Mouse (Mus musculus): ENCODE results near the gene Kalrn. TPM values are rescaled to one million over a fixed set of nuclear protein-coding genes. Genes with fewer than 3 reads are reported as not detected.
A peak's percentile ranks its signal among the peaks of the same experiment; 100 is the strongest.

The Kalrn gene
- polyA plus RNA-seq, 1 experiment from 2014 or later, result 30.5 TPM

DNA sequence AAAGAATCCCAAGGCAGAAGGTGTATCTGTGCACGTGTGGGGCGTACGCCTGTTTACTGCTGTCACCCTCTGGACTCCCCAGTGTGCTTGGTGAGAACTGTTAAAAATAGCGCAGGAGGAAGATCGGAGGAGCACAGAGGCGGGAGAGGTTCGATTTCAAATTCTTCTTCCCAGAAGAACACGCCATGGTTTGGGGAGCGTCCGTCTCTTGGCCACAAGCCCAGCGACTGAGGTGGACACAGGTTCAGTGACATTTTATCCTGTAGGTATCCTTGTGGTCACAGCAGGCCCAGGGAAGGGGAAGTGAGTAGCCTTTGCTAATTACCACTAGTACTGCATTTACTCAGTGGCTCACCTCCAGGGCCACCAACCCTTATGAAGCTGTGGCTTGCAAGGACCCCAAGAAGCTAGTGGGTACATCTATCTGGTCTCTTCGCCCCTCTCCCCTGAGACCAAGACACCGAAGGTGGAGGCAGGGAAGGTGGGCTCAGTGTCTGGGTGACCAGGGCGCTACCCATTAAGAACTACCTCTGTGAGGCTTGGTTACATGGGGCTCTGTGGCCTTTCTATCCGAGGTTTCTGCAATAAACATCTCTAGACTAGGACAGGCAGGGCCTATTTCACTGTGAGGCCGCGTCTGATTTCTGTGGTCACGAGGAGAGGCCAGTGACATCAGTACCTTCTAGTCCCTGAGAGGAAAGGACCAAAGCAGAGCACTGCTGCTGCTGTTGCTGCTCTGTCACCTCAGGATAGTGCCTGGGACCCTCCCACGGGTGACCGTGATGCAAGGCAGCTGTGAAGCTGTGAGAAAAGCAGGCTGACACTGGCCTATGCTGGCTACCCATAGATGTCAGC, 561.1 kb downstream of the Kalrn start:
- H3K4me3 ChIP-seq (replicated peaks; ENCODE audit: low read length), result no peak overlapping the region
- no peak overlapping the region for H3K9ac ChIP-seq
- no peak overlapping the region for H3K27ac ChIP-seq
- no peaks in the 10 kb centered on the region for H3K9me3 ChIP-seq (ENCODE audit: control insufficient read depth, low read length)
- DNase-seq (ENCODE audit: low spot score) (no peak), ATAC-seq (ENCODE audit: low FRiP score) (no peak)
- H3K4me1 ChIP-seq (replicated peaks; ENCODE audit: control insufficient read depth, insufficient read depth, low read length), result no peaks in the 10 kb centered on the region
- WGBS, result 95% methylated on average over 20 of the region's 20 CpGs
- H3K27me3 ChIP-seq (ENCODE audit: control insufficient read depth, insufficient read depth, low read length), result no peaks in the 10 kb centered on the region
- H3K36me3 ChIP-seq (replicated peaks; ENCODE audit: control insufficient read depth, insufficient read depth), result peaks cover 73% of the 10 kb centered on the region
- H3K4me2 ChIP-seq (replicated peaks), result no peak overlapping the region

GRCm38 (mm10) chr16:34009567-34009966, 563.8 kb downstream of the Kalrn start:
- no peak for ATAC-seq (ENCODE audit: low FRiP score)

GRCm38 (mm10) chr16:34005986-34006385, 567.3 kb downstream of the Kalrn start:
- WGBS, result 96% methylated on average over 3 of the region's 3 CpGs
- H3K27ac ChIP-seq, result no peak overlapping the region
- peaks cover 29% of the 10 kb centered on the region for H3K36me3 ChIP-seq (replicated peaks; ENCODE audit: control insufficient read depth, insufficient read depth)
- 0 out of 2 replicates have a peak, but pooled peaks cover 15% of the 10 kb centered on the region for H3K4me1 ChIP-seq (replicated peaks; ENCODE audit: control insufficient read depth, insufficient read depth, low read length)
- no peaks in the 10 kb centered on the region for H3K27me3 ChIP-seq (ENCODE audit: control insufficient read depth, insufficient read depth, low read length)
- ATAC-seq (ENCODE audit: low FRiP score), result no peak
- H3K9me3 ChIP-seq (ENCODE audit: control insufficient read depth, low read length), result no peaks in the 10 kb centered on the region
- no peak overlapping the region for H3K4me3 ChIP-seq (replicated peaks; ENCODE audit: low read length)
- no peak overlapping the region for H3K4me2 ChIP-seq (replicated peaks)
- H3K9ac ChIP-seq, result no peak overlapping the region
- DNase-seq (ENCODE audit: low spot score), result no peak

More at GRCm38 (mm10) chr16:34009567-34009966, 563.8 kb downstream of the Kalrn start:
- Histone ChIP-seq H3K27me3 (ENCODE audit: control insufficient read depth, insufficient read depth, low read length) (no peaks in the 10 kb centered on the region), H3K36me3 (replicated peaks; ENCODE audit: control insufficient read depth, insufficient read depth) (peaks cover 58% of the 10 kb centered on the region), H3K4me3 (replicated peaks; ENCODE audit: low read length) (no peak overlapping the region), H3K4me1 (replicated peaks; ENCODE audit: control insufficient read depth, insufficient read depth, low read length) (0 out of 2 replicates have a peak, but pooled peaks cover 10% of the 10 kb centered on the region), H3K9ac (no peak overlapping the region), H3K27ac (no peak overlapping the region), H3K9me3 (ENCODE audit: control insufficient read depth, low read length) (no peaks in the 10 kb centered on the region), H3K4me2 (replicated peaks) (no peak overlapping the region)
- WGBS, result 88% methylated on average over 2 of the region's 2 CpGs
- DNase-seq (ENCODE audit: low spot score), result no peak

DNA sequence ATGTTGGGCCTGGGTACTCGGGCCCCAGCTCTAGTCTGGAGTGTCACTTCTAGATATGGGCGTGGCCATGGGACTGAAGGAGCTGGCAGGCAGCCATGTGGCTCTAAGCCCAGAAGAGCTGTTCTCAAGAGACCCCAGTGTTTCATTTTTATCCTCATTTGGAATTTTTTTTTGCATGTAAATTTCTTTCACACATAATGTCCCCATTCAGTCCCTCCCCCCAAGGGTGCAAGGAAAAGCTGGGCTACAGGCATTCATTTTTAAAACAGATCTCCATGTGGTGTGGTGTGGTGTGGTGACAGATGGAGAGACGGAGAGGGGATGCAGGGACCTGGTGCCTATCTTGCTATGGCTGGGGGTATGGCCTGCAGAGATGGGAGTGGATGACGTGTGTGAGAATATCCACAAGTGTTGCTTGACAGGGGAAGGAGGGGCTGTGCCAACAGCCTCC, 569.2 kb downstream of the Kalrn start:
- 20% methylated on average over 4 of the region's 4 CpGs for WGBS
- Histone ChIP-seq H3K27me3 (ENCODE audit: control insufficient read depth, insufficient read depth, low read length) (no peaks in the 10 kb centered on the region), H3K36me3 (replicated peaks; ENCODE audit: control insufficient read depth, insufficient read depth) (peaks cover 14% of the 10 kb centered on the region; the same call in 1 of the 2 replicates), H3K4me1 (replicated peaks; ENCODE audit: control insufficient read depth, insufficient read depth, low read length) (0 out of 2 replicates have a peak, but pooled peaks cover 15% of the 10 kb centered on the region), H3K9me3 (ENCODE audit: control insufficient read depth, low read length) (no peaks in the 10 kb centered on the region), H3K9ac (no peak overlapping the region), H3K4me2 (replicated peaks) (no peak overlapping the region), H3K27ac (peak overlapping the region; percentile 44; the same call in 1 of the 2 replicates), H3K4me3 (replicated peaks; ENCODE audit: low read length) (no peak overlapping the region)
- peak; percentile 88 for ATAC-seq (ENCODE audit: low FRiP score)
- peak; percentile 86 for DNase-seq (ENCODE audit: low spot score)

GRCm38 (mm10) chr16:34003566-34004127, 569.7 kb downstream of the Kalrn start:
- no peaks in the 10 kb centered on the region for H3K27me3 ChIP-seq (ENCODE audit: control insufficient read depth, insufficient read depth, low read length)
- H3K9ac ChIP-seq, result no peak overlapping the region
- peak overlapping the region; percentile 74 for H3K27ac ChIP-seq
- H3K4me2 ChIP-seq (replicated peaks), result no peak overlapping the region
- H3K4me1 ChIP-seq (replicated peaks; ENCODE audit: control insufficient read depth, insufficient read depth, low read length), result 0 out of 2 replicates have a peak, but pooled peaks cover 15% of the 10 kb centered on the region
- 0 out of 2 replicates have a peak, but pooled peaks cover 10% of the 10 kb centered on the region for H3K36me3 ChIP-seq (replicated peaks; ENCODE audit: control insufficient read depth, insufficient read depth)
- DNase-seq (ENCODE audit: low spot score) (peak; percentile 27), ATAC-seq (ENCODE audit: low FRiP score) (peak; percentile 9; the same call in 1 of the 2 replicates)
- WGBS, result 34% methylated on average over 10 of the region's 10 CpGs
- H3K9me3 ChIP-seq (ENCODE audit: control insufficient read depth, low read length), result no peaks in the 10 kb centered on the region
- H3K4me3 ChIP-seq (replicated peaks; ENCODE audit: low read length), result no peak overlapping the region

DNA sequence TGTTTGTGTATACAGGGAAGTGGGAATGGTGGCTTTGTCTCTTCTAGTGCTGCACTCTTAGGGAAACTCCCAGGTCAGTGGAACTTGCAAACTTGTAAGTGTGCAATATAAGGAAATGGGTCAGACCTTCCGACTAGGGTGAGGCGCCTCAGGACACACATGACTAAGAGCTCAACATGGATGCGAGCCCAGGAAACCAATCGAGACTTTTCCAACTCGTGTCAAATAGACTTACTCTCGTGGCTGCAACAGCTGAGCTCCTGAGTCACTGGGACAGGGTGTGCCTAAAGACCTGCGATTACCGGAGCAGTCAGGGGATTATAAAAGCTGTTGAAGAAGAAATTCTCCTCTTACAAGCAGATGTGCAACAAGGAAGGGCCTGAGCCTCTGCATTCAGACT, 572.6 kb downstream of the Kalrn start:
- H3K4me3 ChIP-seq (replicated peaks; ENCODE audit: low read length), result no peak overlapping the region
- H3K36me3 ChIP-seq (replicated peaks; ENCODE audit: control insufficient read depth, insufficient read depth), result 0 out of 2 replicates have a peak, but pooled peaks cover under 1% of the 10 kb centered on the region
- H3K4me2 ChIP-seq (replicated peaks), result no peak overlapping the region
- H3K27ac ChIP-seq, result no peak overlapping the region
- H3K4me1 ChIP-seq (replicated peaks; ENCODE audit: control insufficient read depth, insufficient read depth, low read length), result 0 out of 2 replicates have a peak, but pooled peaks cover 12% of the 10 kb centered on the region
- no peak overlapping the region for H3K9ac ChIP-seq
- no peaks in the 10 kb centered on the region for H3K9me3 ChIP-seq (ENCODE audit: control insufficient read depth, low read length)
- no peaks in the 10 kb centered on the region for H3K27me3 ChIP-seq (ENCODE audit: control insufficient read depth, insufficient read depth, low read length)
- DNase-seq (ENCODE audit: low spot score) (no peak), ATAC-seq (ENCODE audit: low FRiP score) (no peak)
- WGBS, result 84% methylated on average over 8 of the region's 8 CpGs

- no peaks in the 10 kb centered on the region for H3K9me3 ChIP-seq (ENCODE audit: control insufficient read depth, low read length)
- H3K27ac ChIP-seq, result no peak overlapping the region
- no peaks in the 10 kb centered on the region for H3K36me3 ChIP-seq (replicated peaks; ENCODE audit: control insufficient read depth, insufficient read depth)
- DNase-seq (ENCODE audit: low spot score) (peak; percentile 68), ATAC-seq (ENCODE audit: low FRiP score) (no peak)
- no peak overlapping the region for H3K4me2 ChIP-seq (replicated peaks)
- H3K4me3 ChIP-seq (replicated peaks; ENCODE audit: low read length), result no peak overlapping the region
- 36% methylated on average over 3 of the region's 3 CpGs for WGBS
- H3K9ac ChIP-seq, result no peak overlapping the region
- 0 out of 2 replicates have a peak, but pooled peaks cover 5% of the 10 kb centered on the region for H3K4me1 ChIP-seq (replicated peaks; ENCODE audit: control insufficient read depth, insufficient read depth, low read length)
- H3K27me3 ChIP-seq (ENCODE audit: control insufficient read depth, insufficient read depth, low read length), result no peaks in the 10 kb centered on the region
Measured at GRCm38 (mm10) chr16:33999388-33999787, 573.9 kb downstream of the Kalrn start.

GRCm38 (mm10) chr16:33998011-33998410, 575.3 kb downstream of the Kalrn start:
- no peak overlapping the region for H3K9ac ChIP-seq
- H3K27ac ChIP-seq, result no peak overlapping the region
- 90% methylated on average over 6 of the region's 6 CpGs for whole genome bisulfite sequencing
- DNase-seq (ENCODE audit: low spot score), result no peak
- no peak for ATAC-seq (ENCODE audit: low FRiP score)
- H3K9me3 ChIP-seq (ENCODE audit: control insufficient read depth, low read length), result no peaks in the 10 kb centered on the region
- no peaks in the 10 kb centered on the region for H3K4me1 ChIP-seq (replicated peaks; ENCODE audit: control insufficient read depth, insufficient read depth, low read length)
- H3K4me3 ChIP-seq (replicated peaks; ENCODE audit: low read length), result no peak overlapping the region
- H3K36me3 ChIP-seq (replicated peaks; ENCODE audit: control insufficient read depth, insufficient read depth), result no peaks in the 10 kb centered on the region
- H3K4me2 ChIP-seq (replicated peaks), result no peak overlapping the region
- H3K27me3 ChIP-seq (ENCODE audit: control insufficient read depth, insufficient read depth, low read length), result no peaks in the 10 kb centered on the region

- no peak overlapping the region for H3K4me2 ChIP-seq (replicated peaks)
- H3K9ac ChIP-seq, result no peak overlapping the region
- H3K9me3 ChIP-seq (ENCODE audit: control insufficient read depth, low read length), result no peaks in the 10 kb centered on the region
- DNase-seq (ENCODE audit: low spot score) (peak; percentile 76), ATAC-seq (ENCODE audit: low FRiP score) (no peak)
- 9% methylated on average over 5 of the region's 5 CpGs for WGBS
- peaks cover 7% of the 10 kb centered on the region; the same call in 1 of the 2 replicates for H3K36me3 ChIP-seq (replicated peaks; ENCODE audit: control insufficient read depth, insufficient read depth)
- H3K4me1 ChIP-seq (replicated peaks; ENCODE audit: control insufficient read depth, insufficient read depth, low read length), result no peaks in the 10 kb centered on the region
- H3K27ac ChIP-seq, result no peak overlapping the region
- no peaks in the 10 kb centered on the region for H3K27me3 ChIP-seq (ENCODE audit: control insufficient read depth, insufficient read depth, low read length)
- no peak overlapping the region for H3K4me3 ChIP-seq (replicated peaks; ENCODE audit: low read length)
Measured at GRCm38 (mm10) chr16:33996030-33996429, 577.3 kb downstream of the Kalrn start.

Data from hindbrain, embryonic 14.5 days (tissue).